In the genomic region with DNA sequence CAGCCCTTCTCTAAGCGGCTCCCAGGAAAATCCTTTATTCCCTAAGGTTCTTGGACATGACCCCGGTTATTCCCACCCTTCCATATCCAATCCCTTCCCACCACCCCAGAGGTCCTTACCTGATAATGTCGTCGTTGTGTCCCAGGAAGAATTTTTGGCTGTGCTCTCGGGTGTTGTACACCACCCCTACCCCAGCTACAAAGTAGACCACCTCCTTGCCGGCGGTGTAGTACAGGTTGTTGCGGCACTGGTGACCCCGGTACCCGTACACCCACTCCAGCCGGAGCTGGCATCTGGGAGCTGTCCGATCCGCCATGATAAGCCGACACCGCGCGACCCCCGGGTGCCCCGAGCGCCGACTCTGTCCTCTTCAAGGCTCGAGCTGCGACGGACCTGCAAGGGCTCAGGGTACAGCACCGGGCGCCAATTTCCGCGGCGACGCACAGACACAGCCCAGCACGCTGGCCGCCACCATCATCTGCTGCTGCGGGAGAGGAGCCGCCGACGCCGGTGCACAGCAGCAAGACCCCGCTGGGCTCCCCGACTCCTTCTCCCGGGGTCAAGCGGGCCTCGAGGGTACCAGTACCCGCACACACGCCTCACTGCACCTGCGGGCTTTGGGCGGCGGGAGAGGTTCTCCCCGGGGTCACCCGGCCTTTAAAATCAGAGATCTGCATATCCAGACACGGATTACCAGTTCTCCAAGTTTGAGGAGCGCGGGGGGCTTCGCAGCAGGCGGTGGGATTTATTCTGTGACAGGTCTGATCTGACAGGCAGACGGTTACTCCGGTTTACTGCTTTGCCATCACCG, we compare ENCODE assay signal across 8 mouse cellular contexts. TPM values are rescaled to one million over a fixed set of nuclear protein-coding genes. Genes with fewer than 3 reads are reported as not detected.
DNase-seq lines count a peak whose midpoint lies in the region; ATAC-seq and TF ChIP-seq lines count a peak whose summit lies in the region.

No protein-coding gene starts in this region.

- no peak for TF ChIP-seq CTCF in left cerebral cortex, adult 2 months (IDR thresholded peaks at IDR 0.05)

- WGBS in hindbrain, embryonic 15.5 days = under 1% methylated on average over 56 of the region's 57 CpGs

- H3K4me3 ChIP-seq in hindbrain, embryonic 15.5 days = peak overlapping the region; percentile 78
- peak overlapping the region; percentile 95 for H3K4me3 ChIP-seq in left cerebral cortex, adult 2 months

- intact Hi-C loops in left cerebral cortex, adult 2 months (cut with DNase I) = loop anchor here (2.0 to 10.0 kb wide), 3 partner anchors 246 to 630 kb away; no protein-coding TSS in a partner anchor

- ATAC-seq in hindbrain, embryonic 15.5 days (ENCODE audit: low FRiP score, low read depth) = 0 out of 2 replicates have a peak, but pooled peaks have one; percentile 5

- no peaks in the 10 kb centered on the region for H3K27me3 ChIP-seq in hindbrain, embryonic 15.5 days

- H3K4me2 ChIP-seq in hindbrain, embryonic 15.5 days = peak overlapping the region; percentile 88

- H3K27ac ChIP-seq in hindbrain, embryonic 15.5 days (replicated peaks) = peak overlapping the region; percentile 91
- peak overlapping the region; percentile 91 for H3K27ac ChIP-seq in left cerebral cortex, adult 2 months

- DNase-seq in adrenal gland, adult 2 months = peak; percentile 59
- peak; percentile 77 to 79 for DNase-seq in cerebellum, postnatal 14 days
- peak; percentile 10 for DNase-seq in gastrocnemius, adult 18-20 months (ENCODE audit: low spot score)
- DNase-seq in left cerebral cortex, adult 2 months (ENCODE audit: extremely low spot score in 1 of 2, low spot score in 2 of 2) = peak; percentile 29 to 46
- peak; percentile 10 for DNase-seq in lung, postnatal 25 days (ENCODE audit: low spot score)
- DNase-seq in right cerebral cortex, adult 2 months (ENCODE audit: low spot score in 2 of 2) = peak; percentile 50 to 63
- no peak for DNase-seq in spleen, postnatal 14 days (ENCODE audit: low spot score in 2 of 2)

- H3K9ac ChIP-seq in hindbrain, embryonic 15.5 days = peak overlapping the region; percentile 80

- no peaks in the 10 kb centered on the region for H3K36me3 ChIP-seq in hindbrain, embryonic 15.5 days

- H3K9me3 ChIP-seq in hindbrain, embryonic 15.5 days = no peaks in the 10 kb centered on the region

- H3K4me1 ChIP-seq in hindbrain, embryonic 15.5 days (replicated peaks) = peaks cover 19% of the 10 kb centered on the region

RNA-seq across cellular contexts. Expression of gene Eml6, which starts 1.4 kb away (rescaled TPM):
- total RNA-seq in adrenal gland, adult 2 months (2021) = 1 to 10 TPM; 2.5 to 3.9 TPM
- 0.96 and 2.0 TPM in 2 replicates for polyA plus RNA-seq in adrenal gland, adult 2 months (2012; rRNA removed)
- under 1 TPM; 0.62 to 0.91 TPM for total RNA-seq in gastrocnemius, adult 18-20 months (2021)
- polyA plus RNA-seq in hindbrain, embryonic 15.5 days (2015; fragmentation: Nextera tagmentation; extraction: Ambion mirVana) = 5.6 and 6.0 TPM in 2 replicates
- total RNA-seq in left cerebral cortex, adult 2 months (2021) = 10 to 100 TPM; 19.7 to 24.0 TPM

Comparison
In these comparisons a context has a peak if more than half of its experiments do, and no peak if none do; other contexts are left out.
1. DNase-seq: peak in adrenal gland, adult 2 months (single experiment), cerebellum, postnatal 14 days (2 of 2), gastrocnemius, adult 18-20 months (single experiment), left cerebral cortex, adult 2 months (2 of 2), lung, postnatal 25 days (single experiment) and right cerebral cortex, adult 2 months (2 of 2); none in spleen, postnatal 14 days (0 of 2).
2. RNA of gene Eml6, which starts 1.4 kb away (total RNA-seq): 19.7 to 24.0 TPM in left cerebral cortex, adult 2 months; 2.5 to 3.9 TPM in adrenal gland, adult 2 months and 0.62 to 0.91 TPM in gastrocnemius, adult 18-20 months; every median in the first group is over 4 times any median in the second.